Mouse (Mus musculus): ENCODE data around the gene Cplane1.

DNA sequence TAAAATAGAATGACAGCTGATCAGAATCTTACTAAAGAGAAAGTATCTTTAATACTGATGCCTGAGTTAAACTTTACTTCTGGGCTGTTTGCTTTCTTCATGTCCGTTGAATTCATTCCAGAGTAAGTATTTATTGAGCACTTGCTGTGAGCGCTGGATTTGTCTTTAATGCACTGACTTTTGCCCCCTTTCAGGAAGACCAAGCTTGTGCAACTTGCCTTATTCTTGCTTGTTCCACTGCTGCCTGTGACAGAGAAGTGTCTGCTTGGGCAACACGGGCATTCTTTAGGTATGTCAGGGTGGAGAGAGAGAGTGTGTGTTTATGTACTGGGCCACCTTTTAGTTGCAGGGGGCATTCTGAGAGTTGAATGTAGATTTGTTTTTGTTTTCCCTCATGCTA, 37.6 kb upstream of the Cplane1 start:
- no peak for TF ChIP-seq CTCF (IDR thresholded peaks at IDR 0.05; ENCODE audit: control insufficient read depth, insufficient read depth, insufficient read length)
- no peak for TF ChIP-seq MAX (IDR thresholded peaks at IDR 0.05)
- no peak for TF ChIP-seq MYOG (IDR thresholded peaks at IDR 0.05; ENCODE audit: control insufficient read depth, extremely low read depth, insufficient read length)
- no peak for TF ChIP-seq USF1 (IDR thresholded peaks at IDR 0.05; ENCODE audit: low read depth)
- TF ChIP-seq MYOD1 (IDR thresholded peaks at IDR 0.05; ENCODE audit: control insufficient read depth, insufficient read length, low read depth): no peak

Data from C2C12 (cell line).